Mouse (Mus musculus): Measurements from ENCODE around the gene Rbm43. TPM values are rescaled to one million over a fixed set of nuclear protein-coding genes. Genes with fewer than 3 reads are reported as not detected.

Rbm43 gene
- polyA plus RNA-seq (2012; rRNA removed): 6.7 TPM in 2 replicates

DNA sequence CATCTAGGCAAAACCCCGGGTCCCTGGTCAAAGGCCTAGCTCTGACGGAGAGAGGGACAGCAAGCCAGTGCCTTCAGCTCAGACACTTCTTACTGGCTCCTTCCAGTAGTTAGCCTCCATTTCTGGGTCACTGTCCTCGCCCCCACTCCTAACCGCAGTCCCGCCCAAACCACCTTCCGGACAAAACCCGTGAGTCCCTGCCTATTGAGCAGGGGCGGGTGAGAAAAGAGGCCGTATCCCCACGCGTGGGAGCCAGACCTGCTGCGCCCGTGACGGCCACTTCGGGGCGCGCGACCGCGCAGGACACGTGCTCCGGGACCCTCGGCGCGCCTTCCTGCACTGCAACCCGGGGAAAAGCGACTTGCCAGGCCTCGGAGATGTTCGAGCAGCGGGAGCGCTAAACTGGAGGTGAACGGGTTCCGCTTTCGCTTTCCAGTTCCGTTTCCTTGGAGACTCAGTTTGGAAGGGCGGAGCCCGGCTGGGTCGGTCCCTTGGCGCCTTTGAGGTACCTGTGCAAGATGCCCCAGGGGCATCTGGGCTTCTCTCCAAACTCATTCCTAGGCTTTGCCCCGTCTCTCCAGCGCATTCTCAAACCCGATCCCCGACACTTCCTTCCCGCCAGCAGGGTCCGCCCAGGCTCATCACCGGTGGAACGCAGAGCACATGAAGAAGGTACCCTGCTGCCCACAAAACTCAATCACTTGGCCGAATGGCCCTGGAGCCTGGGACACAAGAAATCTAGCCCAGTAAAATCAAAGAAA, at the start of gene Rbm43:
TSS of gene Rbm43 (minus strand) at position 590 of the 761 bp plus-strand sequence.

DNA sequence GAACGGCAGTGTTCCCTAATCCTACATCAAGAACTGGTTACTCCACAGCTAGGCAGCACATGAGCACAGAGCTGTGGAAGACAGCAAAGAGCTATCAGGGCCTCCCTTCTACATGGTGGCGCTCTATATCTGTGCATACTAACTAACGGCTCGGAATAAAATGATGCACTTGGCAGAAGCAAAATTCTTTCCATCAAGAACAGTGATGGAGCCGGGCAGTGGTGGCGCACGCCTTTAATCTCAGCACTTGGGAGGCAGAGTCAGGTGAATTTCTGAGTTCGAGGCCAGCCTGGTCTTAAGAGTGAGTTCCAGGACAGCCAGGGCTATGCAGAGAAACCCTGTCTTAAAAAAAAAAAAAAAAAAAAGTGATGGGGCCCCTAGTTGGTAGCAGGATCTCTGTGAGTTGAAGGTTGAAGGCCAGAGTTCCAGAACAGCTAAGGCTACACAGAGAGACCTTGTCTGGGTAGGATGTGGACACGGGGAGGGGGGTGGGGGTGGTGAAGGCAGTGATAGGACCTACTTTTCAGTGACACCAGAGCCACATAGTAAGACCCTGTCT, 38.5 kb upstream of the Rbm43 start, which contains the start of gene Nmi:
TSS of gene Nmi (minus strand) at position 85 of the 559 bp plus-strand sequence.

Other genes starting within 250 kb of the Rbm43 start
- gene Nmi, start 38.3 kb upstream of the Rbm43 start, polyA plus RNA-seq (2012; rRNA removed): 6.5 and 6.8 TPM in 2 replicates
- gene Tnfaip6, start 102.8 kb upstream of the Rbm43 start, polyA plus RNA-seq (2012; rRNA removed): 6.1 and 14.3 TPM in 2 replicates
- gene Rif1, start 137.7 kb upstream of the Rbm43 start, polyA plus RNA-seq (2012; rRNA removed): 32.8 and 39.2 TPM in 2 replicates